Mouse (Mus musculus): ENCODE results near the gene Mapk3.

The Mapk3 gene

GRCm38 (mm10) chr7:126803181-126803580 is 43.8 kb downstream of the Mapk3 start:
- DNase-seq (ENCODE audit: low spot score): no peak

- no peak for DNase-seq (ENCODE audit: low spot score)
These were observed 44.4 kb downstream of the Mapk3 start for GRCm38 (mm10) chr7:126803751-126804150.

GRCm38 (mm10) chr7:126806956-126807355 is 47.6 kb downstream of the Mapk3 start:
- no peak for DNase-seq (ENCODE audit: low spot score)

- no peak for DNase-seq (ENCODE audit: low spot score)
These were observed 48.0 kb downstream of the Mapk3 start for GRCm38 (mm10) chr7:126807405-126807804.

DNA sequence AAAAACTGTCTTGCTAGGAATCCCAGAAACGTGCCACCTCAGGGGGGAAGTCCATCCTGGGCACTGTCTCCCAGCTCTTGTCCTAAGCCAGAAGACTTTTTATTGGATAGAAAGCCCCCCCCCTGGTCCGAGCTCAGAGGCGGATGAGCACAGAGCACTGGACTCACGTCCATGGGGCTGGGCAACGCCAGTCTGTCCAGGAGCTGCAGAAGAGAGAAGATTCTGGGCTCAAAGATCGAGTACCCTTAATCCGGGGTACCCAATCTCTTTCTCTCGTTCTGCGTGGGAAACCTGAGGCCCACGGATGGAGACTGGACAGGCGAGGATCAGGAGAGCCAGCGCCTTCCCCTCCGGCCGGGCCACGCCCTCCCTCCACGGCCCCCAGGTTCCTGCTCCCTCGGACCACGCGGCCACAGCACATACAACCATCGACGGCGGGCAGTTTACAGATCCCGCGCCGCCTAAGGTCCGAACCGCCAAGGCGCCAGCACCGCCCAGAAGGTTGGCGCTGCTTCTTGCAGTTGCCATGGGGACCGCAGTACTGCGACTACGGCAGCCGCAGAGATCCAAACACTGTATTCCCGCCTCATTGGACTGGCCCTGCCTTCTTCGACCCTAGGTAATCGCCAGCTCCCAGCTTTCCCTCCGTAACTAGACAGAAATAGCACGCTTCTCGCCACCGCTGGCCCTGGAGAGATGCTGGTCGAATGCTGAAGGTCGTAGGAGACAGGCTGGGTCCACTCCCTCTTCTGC is 49.5 kb downstream of the Mapk3 start:
- peak; percentile 90 for DNase-seq (ENCODE audit: low spot score)

- no peak for DNase-seq (ENCODE audit: low spot score)
These were observed 50.4 kb downstream of the Mapk3 start for GRCm38 (mm10) chr7:126809723-126810369.
